28 mouse cellular contexts compared by ENCODE assay signal in the genomic region with DNA sequence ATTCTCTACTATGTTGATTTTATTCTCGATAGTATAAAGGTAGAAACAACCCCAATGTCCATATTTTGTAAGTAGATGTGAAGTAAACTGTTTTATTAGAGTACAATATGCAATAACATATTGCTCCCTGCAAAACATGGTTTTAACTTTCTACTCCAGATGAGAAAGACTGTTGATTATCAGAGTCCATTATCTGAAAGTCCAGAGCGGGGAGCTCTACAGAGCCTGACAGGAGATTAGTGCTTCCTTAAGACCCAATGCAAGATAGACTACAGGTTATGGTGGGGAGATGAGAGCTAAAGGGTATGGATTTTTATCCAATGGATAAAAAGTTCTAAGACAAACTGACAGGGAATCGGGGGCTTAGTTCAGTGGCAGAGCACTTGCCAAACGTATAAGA. TPM values are rescaled to one million over a fixed set of nuclear protein-coding genes. Genes with fewer than 3 reads are reported as not detected.
DNase-seq lines count a peak whose midpoint lies in the region; ATAC-seq lines count a peak whose summit lies in the region.
"Had no signal": no experiment of that assay in that cellular context is flagged by ENCODE, and none has a peak within 500 bp of the region (broad histone marks: within the 10 kb centered on the region; RNA-seq: fewer than 3 reads in every experiment).

No protein-coding gene starts in this region.

- H3K27ac ChIP-seq in liver, embryonic 12.5 days, result peak overlapping the region; percentile 64; the same call in 1 of the 2 replicates
- peak overlapping the region; percentile 6; the same call in 1 of the 2 replicates for H3K27ac ChIP-seq in liver, embryonic 15.5 days (replicated peaks)
- H3K27ac ChIP-seq: gastrocnemius, adult 2 months; heart, embryonic 15.5 days; hindbrain, embryonic 10.5 days; hindbrain, embryonic 13.5 days had no signal

- no peak overlapping the region for H3K4me2 ChIP-seq in liver, embryonic 12.5 days
- H3K4me2 ChIP-seq in liver, embryonic 15.5 days, result no peak overlapping the region
- H3K4me2 ChIP-seq: heart, embryonic 12.5 days; heart, embryonic 15.5 days; hindbrain, embryonic 13.5 days had no signal

- no peak for DNase-seq in testis, postnatal 14 days (ENCODE audit: low spot score)
- no peak for DNase-seq in yolk sac, embryonic 10.5 days (ENCODE audit: low spot score)
- DNase-seq in kidney, postnatal 36 days, result no peak
- DNase-seq in adrenal gland, postnatal 4 days (ENCODE audit: low spot score in 2 of 2), result no peak
- DNase-seq: adrenal gland, adult 8-10 months; adrenal gland, postnatal 25 days; B cell, adult 2 months; cerebellum, adult 18-20 months; cerebellum, adult 9-10 months; cerebellum, postnatal 14 days; forebrain, postnatal 0 days; gastrocnemius, adult 2 months; gastrocnemius, postnatal 14 days; heart, adult 11 months; heart, postnatal 10 days; heart, postnatal 36 days had no signal

- H3K36me3 ChIP-seq in liver, embryonic 12.5 days, result no peaks in the 10 kb centered on the region
- no peaks in the 10 kb centered on the region for H3K36me3 ChIP-seq in liver, embryonic 15.5 days (replicated peaks)
- H3K36me3 ChIP-seq: G1E; heart, embryonic 12.5 days; heart, embryonic 15.5 days; hindbrain, embryonic 10.5 days; hindbrain, embryonic 13.5 days had no signal

- H3K4me3 ChIP-seq in liver, embryonic 12.5 days, result no peak overlapping the region
- no peak overlapping the region for H3K4me3 ChIP-seq in liver, embryonic 15.5 days (replicated peaks)
- H3K4me3 ChIP-seq: gastrocnemius, adult 2 months; heart, embryonic 12.5 days; heart, embryonic 15.5 days; hindbrain, embryonic 10.5 days; hindbrain, embryonic 13.5 days had no signal

- peaks cover 33% of the 10 kb centered on the region for H3K4me1 ChIP-seq in liver, embryonic 12.5 days
- peaks cover 9% of the 10 kb centered on the region for H3K4me1 ChIP-seq in liver, embryonic 15.5 days (replicated peaks)
- H3K4me1 ChIP-seq: heart, embryonic 12.5 days; heart, embryonic 15.5 days; hindbrain, embryonic 10.5 days; hindbrain, embryonic 13.5 days had no signal

- 0 out of 2 replicates have a peak, but pooled peaks cover 3% of the 10 kb centered on the region for H3K27me3 ChIP-seq in liver, embryonic 12.5 days (replicated peaks)
- H3K27me3 ChIP-seq in liver, embryonic 15.5 days, result no peaks in the 10 kb centered on the region
- H3K27me3 ChIP-seq: CH12.LX; hindbrain, embryonic 13.5 days had no signal

- ATAC-seq in erythroid progenitor cell, adult 5-6 weeks (replicated peaks; ENCODE audit: low FRiP score, poor library complexity, severe bottlenecking), result peak; percentile 52; the same call in 1 of the 2 replicates
- ATAC-seq in liver, embryonic 12.5 days, result peak; percentile 85
- peak; percentile 65; the same call in 1 of the 2 replicates for ATAC-seq in liver, embryonic 15.5 days (ENCODE audit: insufficient read depth)
- ATAC-seq in megakaryocyte progenitor cell, adult 5-6 weeks (replicated peaks; ENCODE audit: poor library complexity), result peak; percentile 39; the same call in 1 of the 2 replicates
- ATAC-seq: forebrain, embryonic 14.5 days; forebrain, postnatal 0 days; hindbrain, embryonic 16.5 days had no signal

- 47% methylated on average over 4 of the region's 4 CpGs for whole genome bisulfite sequencing in liver, embryonic 12.5 days (ENCODE audit: insufficient replicate concordance)
- WGBS in liver, embryonic 15.5 days (ENCODE audit: insufficient replicate concordance), result 46% methylated on average over 4 of the region's 4 CpGs

- H3K9ac ChIP-seq in liver, embryonic 12.5 days, result no peak overlapping the region
- H3K9ac ChIP-seq in liver, embryonic 15.5 days, result no peak overlapping the region
- H3K9ac ChIP-seq: forebrain, postnatal 0 days; heart, embryonic 12.5 days; heart, embryonic 15.5 days; hindbrain, embryonic 13.5 days had no signal

- H3K9me3 ChIP-seq in liver, embryonic 12.5 days (replicated peaks), result no peaks in the 10 kb centered on the region
- H3K9me3 ChIP-seq in liver, embryonic 15.5 days (replicated peaks), result no peaks in the 10 kb centered on the region
- H3K9me3 ChIP-seq: G1E; heart, embryonic 12.5 days; heart, embryonic 15.5 days; hindbrain, embryonic 10.5 days; hindbrain, embryonic 13.5 days had no signal

RNA-seq across cellular contexts. Expression of a gene that starts 26.6 kb away (rescaled TPM):
- 9.4 and 21.4 TPM in 2 replicates for total RNA-seq in erythroid progenitor cell, adult 5-6 weeks (2015; ENCODE audit: low replicate concordance)
- total RNA-seq in erythroid progenitor cell, adult 5-6 weeks (2017; ENCODE audit: low replicate concordance), result 15.3 and 21.6 TPM in 2 replicates
- 13.8 and 14.9 TPM in 2 replicates for polyA plus RNA-seq in liver, embryonic 12.5 days (2016; fragmentation: Nextera tagmentation; extraction: Ambion mirVana)
- 10.8 and 11.6 TPM in 2 replicates for polyA plus RNA-seq in liver, embryonic 15.5 days (2015; fragmentation: Nextera tagmentation; extraction: Ambion mirVana)
- total RNA-seq in megakaryocyte progenitor cell, adult 5-6 weeks (2015), result 3.9 and 5.6 TPM in 2 replicates
- total RNA-seq in megakaryocyte progenitor cell, adult 5-6 weeks (2017), result 4.1 and 9.5 TPM in 2 replicates
- total RNA-seq in adrenal gland, postnatal 4 days (2021), result 10 to 100 TPM; 64.1 to 66.0 TPM

RNA-seq across cellular contexts. Expression of a gene that starts 36.5 kb away (rescaled TPM):
- total RNA-seq in erythroid progenitor cell, adult 5-6 weeks (2015; ENCODE audit: low replicate concordance), result 163 and 208 TPM in 2 replicates
- 164 and 222 TPM in 2 replicates for total RNA-seq in erythroid progenitor cell, adult 5-6 weeks (2017; ENCODE audit: low replicate concordance)
- polyA plus RNA-seq in liver, embryonic 12.5 days (2016; fragmentation: Nextera tagmentation; extraction: Ambion mirVana), result 321 and 340 TPM in 2 replicates
- polyA plus RNA-seq in liver, embryonic 15.5 days (2015; fragmentation: Nextera tagmentation; extraction: Ambion mirVana), result 175 and 187 TPM in 2 replicates
- 92.2 and 113 TPM in 2 replicates for total RNA-seq in megakaryocyte progenitor cell, adult 5-6 weeks (2015)
- 137 and 192 TPM in 2 replicates for total RNA-seq in megakaryocyte progenitor cell, adult 5-6 weeks (2017)
- 100 to 1,000 TPM; 225 to 235 TPM for total RNA-seq in adrenal gland, postnatal 4 days (2021)
